Mouse (Mus musculus): ENCODE results near the gene Afmid. TPM values are rescaled to one million over a fixed set of nuclear protein-coding genes. Genes with fewer than 3 reads are reported as not detected.

The Afmid gene
- polyA plus RNA-seq, 1 experiment: 1.7 TPM

DNA sequence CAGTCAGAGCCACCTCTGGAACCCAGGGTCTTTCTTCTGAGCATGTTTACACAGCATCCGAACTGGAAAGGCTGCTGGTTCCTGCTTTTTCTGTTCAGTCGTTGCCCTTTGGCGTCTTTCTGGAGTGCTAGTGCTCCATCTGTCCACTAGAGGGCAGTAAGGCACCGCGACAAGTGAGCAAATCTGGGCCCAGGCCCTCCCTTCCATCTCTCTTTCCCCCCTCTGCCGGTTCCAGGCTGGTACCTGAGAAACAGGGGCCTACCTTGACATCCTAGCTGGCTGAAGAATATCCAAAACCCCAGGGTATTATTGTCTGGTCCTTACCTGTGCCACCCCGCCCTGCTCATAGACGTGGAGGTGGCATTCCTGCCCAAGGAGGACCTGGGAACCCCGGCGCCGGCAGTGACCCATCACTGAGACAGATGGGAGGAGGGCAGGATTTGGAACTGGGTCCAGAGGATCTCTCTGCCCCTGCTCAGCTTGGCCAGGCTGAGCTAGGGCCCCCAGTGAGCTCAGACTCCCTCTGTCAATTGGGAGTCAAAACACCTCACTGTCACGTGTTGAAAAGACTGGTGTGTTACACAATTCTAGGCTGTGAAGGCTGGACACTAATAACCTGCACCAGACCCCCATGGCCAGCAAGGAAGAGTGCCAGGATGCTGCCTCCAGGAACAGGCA is 45.1 kb downstream of the Afmid start:
- Histone ChIP-seq H3K27ac (replicated peaks; ENCODE audit: low read depth, low read length) (no peak overlapping the region), H3K4me3 (ENCODE audit: insufficient read depth, low read depth, low read length) (no peak overlapping the region), H3K4me1 (ENCODE audit: control insufficient read depth, insufficient read depth, insufficient read length, low read length) (no peaks in the 10 kb centered on the region)

DNA sequence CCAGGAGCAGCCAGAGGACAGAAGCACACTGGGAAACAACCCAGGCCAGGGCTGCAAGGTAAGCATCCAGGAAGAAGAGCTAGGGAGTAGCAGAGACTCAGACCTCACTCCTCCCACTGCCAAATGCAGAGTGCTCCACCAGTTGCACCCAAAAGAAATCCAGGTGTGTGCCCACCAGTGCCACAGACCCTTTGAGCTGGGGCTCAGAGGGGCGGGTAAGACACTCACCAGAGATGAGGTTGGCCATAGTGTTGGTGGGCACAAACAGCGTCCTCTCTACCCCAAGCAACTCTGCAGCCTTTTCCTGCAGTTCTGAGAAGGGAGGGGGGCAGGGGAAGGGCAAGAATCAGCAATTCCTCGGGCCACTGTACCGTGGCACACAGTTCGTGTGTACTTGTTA is 45.7 kb downstream of the Afmid start:
- Histone ChIP-seq H3K27ac (replicated peaks; ENCODE audit: low read depth, low read length) (no peak overlapping the region), H3K4me3 (ENCODE audit: insufficient read depth, low read depth, low read length) (no peak overlapping the region), H3K4me1 (ENCODE audit: control insufficient read depth, insufficient read depth, insufficient read length, low read length) (no peaks in the 10 kb centered on the region)

DNA sequence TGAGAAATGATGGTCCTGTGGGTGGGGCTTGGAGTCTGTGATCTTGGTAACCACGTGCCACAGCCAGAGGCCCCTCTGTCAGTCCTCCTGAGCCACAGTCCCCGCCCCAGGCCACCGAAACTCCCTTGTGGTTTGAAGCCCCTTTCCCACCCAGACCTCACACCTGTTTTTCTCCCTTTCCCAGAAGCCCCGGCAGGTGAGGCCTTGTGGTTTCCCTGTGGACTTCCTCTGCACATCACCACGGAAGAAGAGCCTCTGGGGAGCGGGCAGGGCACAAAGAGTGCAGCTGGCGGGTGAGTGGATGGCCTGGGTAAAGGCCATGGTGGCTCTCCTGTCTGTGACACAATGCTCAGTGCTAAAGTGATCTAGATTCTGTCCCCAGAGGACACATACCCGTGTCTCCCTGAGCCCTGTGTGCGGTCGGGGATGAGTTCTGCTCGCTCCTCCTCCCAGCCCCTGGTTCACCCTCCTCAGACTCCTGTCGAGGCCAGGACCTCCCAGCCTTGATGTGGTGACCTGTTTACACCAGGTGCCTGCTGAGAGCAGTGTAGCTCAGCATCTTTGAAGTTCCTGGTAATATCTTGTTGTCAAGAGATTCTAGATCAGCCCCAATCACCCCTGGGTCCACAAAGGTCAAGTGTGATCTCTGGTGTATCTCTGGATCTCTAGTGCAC is 46.3 kb downstream of the Afmid start:
- Histone ChIP-seq H3K27ac (replicated peaks; ENCODE audit: low read depth, low read length) (no peak overlapping the region), H3K4me1 (ENCODE audit: control insufficient read depth, insufficient read depth, insufficient read length, low read length) (no peaks in the 10 kb centered on the region), H3K4me3 (ENCODE audit: insufficient read depth, low read depth, low read length) (no peak overlapping the region)

DNA sequence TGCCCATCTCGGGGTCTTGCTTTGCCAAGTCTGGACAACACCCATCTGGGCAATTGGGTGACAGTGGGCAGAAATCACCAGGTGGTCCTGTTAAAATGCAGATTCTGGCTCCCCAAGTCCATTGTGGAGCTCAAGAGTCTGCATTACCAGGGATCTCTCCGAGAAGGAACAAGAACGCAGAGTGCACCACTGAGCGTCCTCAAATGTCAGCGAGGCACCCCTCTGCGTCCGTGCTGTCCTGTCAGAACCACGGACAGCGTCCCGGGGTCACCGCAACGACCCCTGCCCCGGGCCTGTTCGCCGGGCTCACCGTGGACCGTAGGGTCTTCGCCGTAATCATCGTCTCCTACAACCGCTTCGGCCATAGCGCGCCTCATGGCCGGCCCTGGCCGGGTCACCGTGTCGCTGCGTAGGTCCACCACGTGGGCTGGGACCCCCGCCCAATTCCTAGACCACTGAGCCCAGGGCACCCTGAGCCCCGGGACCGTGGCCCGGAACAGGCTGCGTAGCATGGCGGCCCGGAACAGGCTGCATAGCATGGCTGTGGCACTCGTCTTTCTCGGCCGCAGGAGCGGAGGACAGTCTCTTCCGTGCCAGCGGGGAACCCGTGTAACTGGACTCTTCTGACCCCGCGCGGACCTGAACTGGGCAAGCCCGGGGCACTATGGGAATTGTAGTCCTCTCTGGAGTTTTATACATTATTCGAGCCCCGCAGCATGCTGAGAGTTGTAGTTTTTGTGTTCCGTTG is 47.3 kb downstream of the Afmid start, which contains the start of gene Tha1:
Gene Tha1 (minus strand): TSS at position 621 of the 748 bp plus-strand sequence.
- H3K27ac ChIP-seq (replicated peaks; ENCODE audit: low read depth, low read length): peak within 1 kb of the TSS; percentile 40

DNA sequence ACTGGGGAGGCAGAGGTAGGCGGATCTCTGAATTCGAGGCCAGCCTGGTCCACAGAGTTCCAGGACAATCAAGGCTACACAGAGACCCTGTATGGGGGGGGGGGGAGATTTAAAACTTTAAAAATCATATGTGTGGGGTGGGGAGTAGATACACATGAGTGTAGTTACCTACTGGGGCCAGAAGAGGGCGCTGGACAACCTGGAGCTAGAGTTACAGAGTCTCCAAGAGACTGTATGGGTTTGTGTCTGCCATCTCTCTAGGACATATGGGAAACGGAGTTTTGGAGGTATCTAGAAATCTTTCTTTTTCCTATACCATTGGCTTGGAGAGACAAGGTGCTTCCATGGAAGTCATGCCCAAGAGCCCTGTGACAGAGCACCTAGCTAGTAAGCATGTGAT is 48.7 kb downstream of the Afmid start:
- Histone ChIP-seq H3K4me3 (ENCODE audit: insufficient read depth, low read depth, low read length) (no peak overlapping the region), H3K27ac (replicated peaks; ENCODE audit: low read depth, low read length) (no peak overlapping the region), H3K4me1 (ENCODE audit: control insufficient read depth, insufficient read depth, insufficient read length, low read length) (peaks cover under 1% of the 10 kb centered on the region; the same call in 1 of the 2 replicates)

More for the DNA sequence above, 47.3 kb downstream of the Afmid start, which contains the start of gene Tha1:
- Histone ChIP-seq H3K4me1 (ENCODE audit: control insufficient read depth, insufficient read depth, insufficient read length, low read length) (no peaks in the 10 kb centered on the region), H3K4me3 (ENCODE audit: insufficient read depth, low read depth, low read length) (peak within 1 kb of the TSS; percentile 90)

DNA sequence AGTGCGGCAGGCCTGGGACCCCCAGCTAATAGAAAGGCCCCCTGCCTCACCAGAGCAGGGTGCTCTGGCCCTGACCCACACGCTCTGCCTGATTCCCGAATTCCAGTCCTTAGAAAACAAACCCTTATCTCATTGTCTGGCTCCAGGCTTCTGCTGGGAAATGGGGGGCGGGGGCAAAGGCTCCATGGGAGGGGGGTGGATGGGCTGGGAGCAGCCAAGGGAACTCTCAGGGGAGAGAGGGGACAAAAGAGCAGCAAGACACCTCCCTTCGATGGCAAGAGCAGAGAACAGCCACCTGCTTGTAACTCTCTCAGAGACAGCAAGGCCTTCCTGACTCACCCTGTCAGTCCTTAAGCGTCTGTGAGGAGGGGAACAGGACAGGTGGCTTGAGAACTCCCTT is 50.0 kb downstream of the Afmid start:
- no peak overlapping the region for H3K4me3 ChIP-seq (ENCODE audit: insufficient read depth, low read depth, low read length)
- H3K27ac ChIP-seq (replicated peaks; ENCODE audit: low read depth, low read length): no peak overlapping the region
- H3K4me1 ChIP-seq (ENCODE audit: control insufficient read depth, insufficient read depth, insufficient read length, low read length): peaks cover 3% of the 10 kb centered on the region

- peaks cover 14% of the 10 kb centered on the region for H3K4me1 ChIP-seq (ENCODE audit: control insufficient read depth, insufficient read depth, insufficient read length, low read length)
- H3K27ac ChIP-seq (replicated peaks; ENCODE audit: low read depth, low read length): peak overlapping the region; percentile 59; the same call in 1 of the 2 replicates
- H3K4me3 ChIP-seq (ENCODE audit: insufficient read depth, low read depth, low read length): no peak overlapping the region
Observed at GRCm38 (mm10) chr11:117877917-117878745, 52.4 kb downstream of the Afmid start.

DNA sequence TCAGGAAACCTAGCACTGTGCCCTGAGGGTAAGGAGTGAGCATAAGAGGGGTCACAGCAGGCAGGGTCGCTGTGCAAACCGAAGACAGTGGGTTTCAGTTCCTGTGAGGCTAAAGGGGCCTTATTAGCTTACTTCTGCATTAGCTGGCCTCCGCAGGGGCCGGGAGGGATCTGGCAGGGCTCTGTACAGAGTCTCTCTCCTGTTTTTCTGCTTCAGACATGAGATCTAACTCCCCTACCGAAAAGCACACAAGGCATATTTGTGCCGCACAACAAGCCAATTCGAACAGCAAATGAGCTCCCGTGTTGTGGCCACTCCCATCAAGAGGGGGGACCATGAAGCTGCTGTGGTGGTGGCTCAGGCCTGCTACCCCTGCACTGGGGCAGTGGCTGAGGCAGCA is 53.2 kb downstream of the Afmid start:
- Histone ChIP-seq H3K4me3 (ENCODE audit: insufficient read depth, low read depth, low read length) (no peak overlapping the region), H3K27ac (replicated peaks; ENCODE audit: low read depth, low read length) (no peak overlapping the region), H3K4me1 (ENCODE audit: control insufficient read depth, insufficient read depth, insufficient read length, low read length) (peaks cover 14% of the 10 kb centered on the region)

DNA sequence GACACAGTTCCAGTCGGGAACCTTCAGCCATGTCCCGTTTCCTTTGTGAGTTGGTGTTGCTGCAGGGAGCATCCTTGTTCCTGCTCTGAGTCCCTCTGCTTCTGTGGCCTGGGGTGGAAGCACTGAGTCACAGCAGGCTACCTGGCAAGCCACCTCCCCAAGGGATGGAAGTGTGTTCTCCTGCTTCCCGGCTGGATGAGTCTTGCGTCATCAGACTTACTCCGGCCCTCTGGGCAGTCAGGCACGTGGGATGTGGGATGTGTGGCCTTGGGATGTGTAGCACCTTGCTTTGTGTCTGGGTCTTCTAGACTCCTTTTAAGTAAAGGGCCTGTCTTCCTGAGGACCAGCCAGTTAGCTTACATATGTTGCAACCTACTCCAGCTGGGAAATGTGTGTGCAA is 54.0 kb downstream of the Afmid start:
- Histone ChIP-seq H3K27ac (replicated peaks; ENCODE audit: low read depth, low read length) (no peak overlapping the region), H3K4me3 (ENCODE audit: insufficient read depth, low read depth, low read length) (no peak overlapping the region), H3K4me1 (ENCODE audit: control insufficient read depth, insufficient read depth, insufficient read length, low read length) (peaks cover 14% of the 10 kb centered on the region)

GRCm38 (mm10) chr11:117880336-117880976 is 54.7 kb downstream of the Afmid start:
- no peak overlapping the region for H3K4me3 ChIP-seq (ENCODE audit: insufficient read depth, low read depth, low read length)
- peaks cover 14% of the 10 kb centered on the region for H3K4me1 ChIP-seq (ENCODE audit: control insufficient read depth, insufficient read depth, insufficient read length, low read length)
- no peak overlapping the region for H3K27ac ChIP-seq (replicated peaks; ENCODE audit: low read depth, low read length)

GRCm38 (mm10) chr11:117880977-117881358 is 55.2 kb downstream of the Afmid start:
- H3K4me3 ChIP-seq (ENCODE audit: insufficient read depth, low read depth, low read length): no peak overlapping the region
- no peak overlapping the region for H3K27ac ChIP-seq (replicated peaks; ENCODE audit: low read depth, low read length)
- peaks cover 14% of the 10 kb centered on the region for H3K4me1 ChIP-seq (ENCODE audit: control insufficient read depth, insufficient read depth, insufficient read length, low read length)

- no peak overlapping the region for H3K4me3 ChIP-seq (ENCODE audit: insufficient read depth, low read depth, low read length)
- peaks cover 14% of the 10 kb centered on the region for H3K4me1 ChIP-seq (ENCODE audit: control insufficient read depth, insufficient read depth, insufficient read length, low read length)
- H3K27ac ChIP-seq (replicated peaks; ENCODE audit: low read depth, low read length): no peak overlapping the region
Observed at GRCm38 (mm10) chr11:117881787-117882186, 56.1 kb downstream of the Afmid start.

DNA sequence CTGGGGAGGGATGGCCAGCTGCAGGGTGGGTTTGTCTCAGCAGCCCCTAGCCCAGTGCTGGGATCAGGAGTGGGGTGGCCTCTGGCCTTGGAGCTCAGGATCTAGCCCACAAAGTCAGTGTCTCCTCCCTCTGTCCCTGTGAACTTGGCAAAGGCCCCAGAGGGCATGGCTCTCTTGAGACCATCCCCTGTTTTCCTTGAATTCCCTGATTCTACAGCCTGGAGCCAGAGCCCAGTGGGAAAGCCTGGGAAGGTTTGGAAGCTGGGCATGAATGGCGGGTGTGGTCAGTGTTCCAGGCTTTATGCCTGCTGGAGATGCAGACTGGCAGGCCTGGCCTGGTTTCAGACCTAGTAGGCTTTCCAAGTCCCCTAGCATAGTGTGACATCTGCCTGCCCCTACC is 56.5 kb downstream of the Afmid start:
- Histone ChIP-seq H3K27ac (replicated peaks; ENCODE audit: low read depth, low read length) (no peak overlapping the region), H3K4me3 (ENCODE audit: insufficient read depth, low read depth, low read length) (no peak overlapping the region), H3K4me1 (ENCODE audit: control insufficient read depth, insufficient read depth, insufficient read length, low read length) (peaks cover 14% of the 10 kb centered on the region)

- H3K27ac ChIP-seq (replicated peaks; ENCODE audit: low read depth, low read length): no peak overlapping the region
- peaks cover 9% of the 10 kb centered on the region for H3K4me1 ChIP-seq (ENCODE audit: control insufficient read depth, insufficient read depth, insufficient read length, low read length)
- H3K4me3 ChIP-seq (ENCODE audit: insufficient read depth, low read depth, low read length): no peak overlapping the region
Observed at GRCm38 (mm10) chr11:117886000-117886399, 60.3 kb downstream of the Afmid start.
